Mouse (Mus musculus) layer of hippocampus, adult 2 months (tissue): ENCODE data around the gene Gm36079. TPM values are rescaled to one million over a fixed set of nuclear protein-coding genes. Genes with fewer than 3 reads are reported as not detected.
A peak's percentile ranks its signal among the peaks of the same experiment; 100 is the strongest.
"Not testable (repeated sequence)": the region's sequence is repeated elsewhere in the genome, so short reads cannot be mapped to it uniquely, and the experiment has no call there.

Experiments
- DNase-seq, 2 experiments: peaks; one replicate each; pipeline ENCODE4 v3.0.0; 2022; ENCODE audit warnings: low spot score in 2 of 2
- H3K27ac ChIP-seq: fragments of 200-600 bp; 2 replicates; pipeline ENCODE4 v1.8.1; 2022
- H3K4me3 ChIP-seq: fragments of 200-600 bp; 2 replicates; pipeline ENCODE4 v1.8.1; 2022; ENCODE audit warnings: mild to moderate bottlenecking
- CTCF ChIP-seq: fragments of 200-600 bp; conservative IDR thresholded peaks from 2 replicates; pipeline ENCODE4 v1.8.1; 2022; ENCODE audit warnings: antibody characterized with exemption, mild to moderate bottlenecking, moderate library complexity
- long read RNA-seq, 2 experiments: library from polyadenylated mRNA; stranded (forward); transcript quantifications; one replicate each; pipeline ENCODE4 v2.0.0; 2021; ENCODE audit warnings: borderline mapping rate in 2 of 2
- total RNA-seq, 2 experiments: library from RNA; stranded (reverse); gene quantifications; 2 replicates each; pipeline ENCODE4 v1.2.3; 2021

Gene Gm36079
- total RNA-seq = not detected
- long read RNA-seq, experiment 1 = 0 reads
- long read RNA-seq, experiment 2 = 0 reads

DNA sequence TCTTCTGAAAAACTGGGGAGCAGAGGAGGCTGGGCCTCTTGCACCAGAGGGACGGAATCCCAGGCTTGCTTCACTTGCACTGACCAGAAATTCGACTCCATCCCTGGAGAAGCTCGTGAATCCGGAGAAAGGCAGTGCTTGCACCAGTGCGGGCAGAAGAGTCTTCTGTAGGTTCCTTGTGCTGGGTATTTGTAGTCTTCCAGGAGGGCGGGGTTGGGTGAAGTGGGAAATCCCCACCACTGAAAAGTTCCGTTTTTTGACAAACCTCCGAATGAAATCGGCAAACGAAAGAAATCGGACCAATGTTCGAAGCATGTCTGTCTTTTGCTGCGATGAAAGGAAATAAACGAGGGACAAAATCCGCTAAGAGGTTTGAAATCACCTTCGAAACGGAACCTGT is at the start of gene Gm36079:
Gm36079 (minus strand) TSS at position 101 of the 400 bp plus-strand sequence.
- H3K27ac ChIP-seq, DNase-seq, H3K4me3 ChIP-seq: not testable (repeated sequence)

DNA sequence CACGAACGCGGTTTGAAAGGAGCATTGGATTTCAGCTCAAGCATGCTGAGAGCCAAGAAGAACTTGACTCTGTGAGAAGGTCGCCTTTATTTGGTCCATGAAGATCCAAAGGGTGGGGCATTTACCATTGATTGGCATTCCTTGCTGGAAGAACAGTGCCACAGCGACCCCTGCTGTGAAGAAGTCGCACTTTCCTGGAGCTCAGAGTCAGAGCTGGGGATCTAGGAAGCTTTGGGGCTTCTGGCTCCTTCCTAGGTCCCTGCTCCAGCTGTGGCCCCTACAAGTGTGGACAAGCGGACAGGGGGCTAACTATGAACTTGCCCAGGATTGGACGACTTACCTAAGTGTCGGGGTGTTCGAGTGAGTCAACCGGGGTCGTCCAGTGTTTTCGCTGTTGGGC is 44.1 kb upstream of the Gm36079 start:
- H3K4me3 ChIP-seq, H3K27ac ChIP-seq, DNase-seq: not testable (repeated sequence)

GRCm38 (mm10) chr13:120070012-120070598 is 43.3 kb upstream of the Gm36079 start:
- H3K4me3 ChIP-seq, DNase-seq, H3K27ac ChIP-seq: not testable (repeated sequence)

- H3K27ac ChIP-seq, DNase-seq, H3K4me3 ChIP-seq: not testable (repeated sequence)
Observed at GRCm38 (mm10) chr13:120063439-120064089, 36.8 kb upstream of the Gm36079 start.

GRCm38 (mm10) chr13:120062903-120063302 is 36.1 kb upstream of the Gm36079 start:
- not testable (repeated sequence) for H3K4me3 ChIP-seq, DNase-seq, H3K27ac ChIP-seq

GRCm38 (mm10) chr13:120052085-120052484 is 25.3 kb upstream of the Gm36079 start, which contains the start of gene Gm21188:
Gene Gm21188 (minus strand): TSS chr13:120052194.
- H3K27ac ChIP-seq, H3K4me3 ChIP-seq, DNase-seq: not testable (repeated sequence)

DNA sequence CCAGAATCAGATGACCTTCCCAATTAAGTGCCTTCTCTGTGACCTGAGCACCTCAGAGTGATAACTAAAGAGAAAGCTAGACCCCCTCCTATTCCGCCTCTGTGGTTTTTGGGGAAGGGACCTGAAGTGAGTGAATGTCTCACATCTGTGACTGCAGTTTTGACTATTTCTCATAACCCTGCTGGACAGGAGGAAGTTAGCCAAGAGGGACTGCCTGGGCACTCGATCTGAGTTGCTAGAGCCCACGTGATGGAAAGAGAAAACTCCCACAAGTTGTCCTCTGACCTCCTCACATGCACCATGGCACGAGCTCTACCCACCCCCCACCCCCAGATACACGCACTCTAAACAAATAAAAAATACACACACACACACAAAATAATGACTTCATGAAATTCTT is 21.8 kb upstream of the Gm36079 start:
- not testable (repeated sequence) for H3K4me3 ChIP-seq, DNase-seq, H3K27ac ChIP-seq

DNA sequence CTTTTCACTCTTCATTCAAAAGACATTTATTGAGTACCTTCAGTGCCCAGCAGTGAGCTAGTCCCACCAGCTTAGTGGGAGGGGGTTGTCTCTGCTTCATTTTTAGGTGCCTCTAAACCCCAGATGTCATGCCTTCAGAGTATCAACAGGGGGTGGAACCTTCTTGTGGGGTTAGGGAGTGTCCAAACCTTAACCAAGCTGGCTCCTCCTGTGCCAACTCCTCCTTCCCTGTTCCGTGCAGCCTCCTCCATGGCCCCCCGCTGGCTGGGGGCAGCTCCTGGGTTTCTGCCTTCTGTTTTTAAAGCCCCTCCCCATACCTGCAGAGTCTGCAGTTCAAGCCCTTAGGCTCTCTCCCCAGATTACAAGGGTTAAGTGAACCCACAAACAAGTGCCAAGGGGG is 21.4 kb upstream of the Gm36079 start:
- not testable (repeated sequence) for DNase-seq, H3K27ac ChIP-seq, H3K4me3 ChIP-seq

GRCm38 (mm10) chr13:120046422-120047209 is 19.8 kb upstream of the Gm36079 start:
- H3K4me3 ChIP-seq, DNase-seq, H3K27ac ChIP-seq: not testable (repeated sequence)

DNA sequence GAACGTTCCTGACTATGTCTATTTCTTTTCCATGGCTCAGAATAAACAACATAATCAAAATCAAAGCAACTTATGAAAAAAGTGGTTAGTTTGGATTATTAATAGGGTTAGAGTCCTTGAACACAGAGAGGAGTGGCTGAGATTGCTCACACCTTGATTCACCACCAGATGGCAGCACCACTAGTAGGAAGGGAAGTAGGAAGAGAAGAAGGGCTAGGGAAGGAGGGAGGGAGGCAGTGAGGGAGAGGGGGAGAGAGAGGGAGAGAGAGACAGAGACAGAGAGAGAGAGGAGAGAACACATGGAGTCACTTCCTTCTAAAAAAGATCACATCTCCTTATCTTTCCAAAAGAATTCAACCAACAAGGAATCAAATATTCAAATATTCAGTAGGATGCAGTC is 14.3 kb upstream of the Gm36079 start:
- H3K27ac ChIP-seq, H3K4me3 ChIP-seq: not testable (repeated sequence)
- DNase-seq = peak in 1 of 2 experiments; percentile 17

GRCm38 (mm10) chr13:120037881-120038280 is 11.1 kb upstream of the Gm36079 start:
- H3K27ac ChIP-seq, H3K4me3 ChIP-seq, DNase-seq: not testable (repeated sequence)

More for the DNA sequence above, 14.3 kb upstream of the Gm36079 start:
- TF ChIP-seq CTCF = peak; percentile 56

DNA sequence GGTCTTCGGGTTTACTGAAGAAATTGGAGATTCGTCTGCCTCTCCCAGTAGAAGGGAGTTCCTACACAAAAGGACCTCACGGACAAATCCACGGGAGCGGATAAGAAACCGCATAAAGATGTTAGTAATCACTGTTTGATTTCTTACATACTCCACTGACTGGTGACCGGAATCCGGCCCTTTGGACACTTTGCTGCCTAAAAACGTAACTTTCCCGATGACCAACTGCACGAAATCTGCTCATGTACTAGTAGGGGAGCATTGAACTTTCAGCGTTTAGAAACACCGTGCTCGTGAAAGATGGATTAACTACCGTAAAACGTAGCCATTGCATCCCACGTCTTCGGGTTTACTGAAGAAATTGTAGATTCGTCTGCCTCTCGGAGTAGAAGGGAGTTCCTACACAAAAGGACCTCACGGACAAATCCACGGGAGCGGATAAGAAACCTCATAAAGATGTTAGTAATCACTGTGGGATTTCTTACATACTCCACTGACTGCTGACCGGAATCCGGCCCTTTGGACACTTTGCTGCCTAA is 9.8 kb upstream of the Gm36079 start:
- DNase-seq, H3K4me3 ChIP-seq, H3K27ac ChIP-seq: not testable (repeated sequence)

GRCm38 (mm10) chr13:120035151-120035550 is 8.3 kb upstream of the Gm36079 start:
- DNase-seq, H3K4me3 ChIP-seq, H3K27ac ChIP-seq: not testable (repeated sequence)

DNA sequence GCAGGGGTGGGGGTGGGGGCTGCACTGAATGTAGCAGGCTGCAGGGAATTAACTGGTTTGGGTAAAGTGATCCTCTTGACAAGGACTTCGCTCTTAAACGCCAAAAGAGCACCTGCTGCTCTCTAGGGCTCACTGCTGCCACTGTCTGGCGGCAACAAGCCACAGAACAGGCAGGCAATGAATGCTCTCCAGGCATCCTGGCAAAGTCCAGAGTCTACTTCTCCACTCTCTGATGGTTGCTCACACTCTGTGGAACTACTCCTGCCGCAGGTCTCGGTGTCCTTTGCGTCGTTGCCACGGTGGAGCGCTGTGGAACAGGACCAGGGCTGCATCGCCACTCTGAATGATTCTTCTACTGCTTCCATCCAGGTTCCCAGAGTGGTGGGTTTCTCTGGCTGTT is 7.8 kb upstream of the Gm36079 start:
- not testable (repeated sequence) for DNase-seq, H3K4me3 ChIP-seq, H3K27ac ChIP-seq

GRCm38 (mm10) chr13:120033516-120034190 is 6.8 kb upstream of the Gm36079 start:
- not testable (repeated sequence) for H3K27ac ChIP-seq
- peak in 1 of 2 experiments; percentile 22 for DNase-seq

GRCm38 (mm10) chr13:120031676-120032075 is 4.9 kb upstream of the Gm36079 start:
- H3K4me3 ChIP-seq, H3K27ac ChIP-seq: not testable (repeated sequence)
- peak in 1 of 2 experiments; percentile 47 for DNase-seq

More at GRCm38 (mm10) chr13:120033516-120034190, 6.8 kb upstream of the Gm36079 start:
- H3K4me3 ChIP-seq = not testable (repeated sequence)

DNA sequence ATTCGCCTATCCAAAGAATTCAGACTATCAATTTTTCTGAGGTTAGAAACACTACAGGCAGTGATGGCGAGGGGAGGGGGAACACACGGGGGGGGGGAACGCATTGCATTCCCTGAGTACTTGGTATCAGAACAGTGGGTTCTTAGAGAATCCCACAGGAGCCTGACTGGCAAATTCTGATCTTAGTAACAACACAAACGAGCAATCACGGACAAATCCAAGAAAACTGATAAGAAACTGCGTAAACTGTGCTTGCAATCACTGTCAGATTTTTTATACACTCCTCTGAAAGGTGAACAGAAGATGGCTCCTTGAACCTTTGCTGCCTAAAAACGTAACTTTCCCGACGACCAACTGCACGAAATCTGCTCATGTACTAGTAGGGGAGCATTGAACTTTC is 557 bp upstream of the Gm36079 start:
- H3K4me3 ChIP-seq, H3K27ac ChIP-seq, DNase-seq: not testable (repeated sequence)

DNA sequence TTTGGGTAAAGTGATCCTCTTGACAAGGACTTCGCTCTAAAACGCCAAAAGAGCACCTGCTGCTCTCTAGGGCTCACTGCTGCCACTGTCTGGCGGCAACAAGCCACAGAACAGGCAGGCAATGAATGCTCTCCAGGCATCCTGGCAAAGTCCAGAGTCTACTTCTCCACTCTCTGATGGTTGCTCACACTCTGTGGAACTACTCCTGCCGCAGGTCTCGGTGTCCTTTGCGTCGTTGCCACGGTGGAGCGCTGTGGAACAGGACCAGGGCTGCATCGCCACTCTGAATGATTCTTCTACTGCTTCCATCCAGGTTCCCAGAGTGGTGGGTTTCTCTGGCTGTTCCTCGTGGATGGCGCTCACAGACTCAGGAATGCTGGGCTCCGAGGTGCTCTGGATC is 438 bp downstream of the Gm36079 start:
- not testable (repeated sequence) for H3K4me3 ChIP-seq, H3K27ac ChIP-seq, DNase-seq
